Mouse (Mus musculus) bone marrow, adult 2 months (tissue): ENCODE results near the gene Tbc1d1. TPM values are rescaled to one million over a fixed set of nuclear protein-coding genes. Genes with fewer than 3 reads are reported as not detected.
A peak's percentile ranks its signal among the peaks of the same experiment; 100 is the strongest.

Source experiments
- H3K27ac ChIP-seq: fragments of 200-500 bp; 2 replicates; pipeline ENCODE4 v1.5.1; 2012; ENCODE audit warnings: low read depth, mild to moderate bottlenecking, control low read depth, inconsistent platforms, low read length; ENCODE audit not compliant: control insufficient read depth, poor library complexity, insufficient read depth
- H3K4me1 ChIP-seq: fragments of 200-500 bp; 2 replicates; pipeline ENCODE4 v1.6.1; 2011; ENCODE audit warnings: low read length; ENCODE audit not compliant: control insufficient read depth, insufficient read depth
- H3K4me3 ChIP-seq: fragments of 200-500 bp; replicated peaks from 2 replicates; pipeline ENCODE3; 2011; ENCODE audit warnings: mild to moderate bottlenecking, low read depth, low read length, control low read depth; ENCODE audit not compliant: control insufficient read depth
- CTCF ChIP-seq: fragments of 200-500 bp; IDR thresholded peaks from 2 replicates; pipeline ENCODE4 v1.5.1; 2011; ENCODE audit warnings: low read length, control low read depth; ENCODE audit not compliant: control insufficient read depth, insufficient read depth
- POLR2A ChIP-seq: fragments of 200-500 bp; IDR thresholded peaks from 2 replicates; pipeline ENCODE4 v1.6.1; 2011; ENCODE audit warnings: low read depth, mild to moderate bottlenecking, control low read depth, low read length, borderline replicate concordance; ENCODE audit not compliant: control insufficient read depth
- WGBS: fragments of 180-500 bp; shearing (Covaris S2); methylation state at CpG from one replicate; pipeline ENCODE4 v1.1.7; 2018; 5-methylcytosine and 5-hydroxymethylcytosine counted together
- polyA plus RNA-seq: library from polyadenylated mRNA; stranded (reverse); fragments of >200 nt; gene quantifications from 2 replicates; pipeline ENCODE4 v1.2.4, GENCODE M21; 2011; ENCODE audit warnings: low replicate concordance; ENCODE audit not compliant: missing spikeins, insufficient read depth, insufficient read length

Gene Tbc1d1
- polyA plus RNA-seq, 1 experiment = 10.3 TPM

DNA sequence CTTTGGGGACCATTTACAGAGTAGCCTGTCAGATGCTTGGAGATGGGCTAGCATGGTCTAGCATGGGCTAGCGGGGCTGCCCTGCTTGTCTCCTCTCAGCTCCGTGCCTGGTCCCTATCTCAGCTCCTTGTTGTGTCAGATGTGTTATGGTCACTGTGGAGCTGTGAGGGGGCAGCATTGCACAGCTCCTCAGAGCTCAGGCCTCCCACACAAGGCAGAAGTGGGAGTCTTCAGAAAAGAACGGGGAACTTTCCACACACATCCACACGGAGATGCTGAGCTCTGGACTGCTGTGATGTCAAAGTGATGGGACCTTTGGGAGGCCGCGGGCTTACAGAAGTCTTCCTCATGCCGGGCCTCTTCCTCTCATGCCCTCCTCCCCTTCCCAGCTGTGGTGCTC is 140.2 kb downstream of the Tbc1d1 start:
- WGBS = 74% methylated on average over 7 of the region's 7 CpGs
- Histone ChIP-seq H3K27ac (no peak overlapping the region), H3K4me3 (no peak overlapping the region), H3K4me1 (peaks cover 5% of the 10 kb centered on the region; the same call in 1 of the 2 replicates)
- TF ChIP-seq POLR2A (no peak), CTCF (no peak)

DNA sequence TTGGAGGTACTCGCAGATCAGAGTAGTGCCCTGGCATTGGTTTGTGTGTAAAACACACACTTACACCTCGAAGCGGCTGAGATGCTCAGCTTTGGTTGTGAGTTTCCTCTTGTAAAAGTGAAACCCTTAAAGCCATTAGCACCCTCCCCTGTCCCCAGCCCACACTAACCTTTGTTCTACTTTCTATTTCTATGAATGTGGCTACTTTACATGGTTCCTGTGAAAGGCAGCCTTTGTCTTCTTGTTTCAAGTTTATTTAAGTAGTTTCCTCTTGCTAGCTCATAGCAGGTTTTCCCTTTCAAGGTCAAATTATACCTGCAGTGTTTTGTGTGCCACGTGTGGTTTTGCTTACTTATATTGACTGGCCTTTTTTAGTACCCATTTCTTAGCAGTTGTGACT is 141.0 kb downstream of the Tbc1d1 start:
- WGBS = 33% methylated on average over 4 of the region's 4 CpGs
- TF ChIP-seq POLR2A (no peak), CTCF (no peak)
- Histone ChIP-seq H3K4me1 (peaks cover 5% of the 10 kb centered on the region; the same call in 1 of the 2 replicates), H3K4me3 (no peak overlapping the region), H3K27ac (peak overlapping the region; percentile 30; the same call in 1 of the 2 replicates)

DNA sequence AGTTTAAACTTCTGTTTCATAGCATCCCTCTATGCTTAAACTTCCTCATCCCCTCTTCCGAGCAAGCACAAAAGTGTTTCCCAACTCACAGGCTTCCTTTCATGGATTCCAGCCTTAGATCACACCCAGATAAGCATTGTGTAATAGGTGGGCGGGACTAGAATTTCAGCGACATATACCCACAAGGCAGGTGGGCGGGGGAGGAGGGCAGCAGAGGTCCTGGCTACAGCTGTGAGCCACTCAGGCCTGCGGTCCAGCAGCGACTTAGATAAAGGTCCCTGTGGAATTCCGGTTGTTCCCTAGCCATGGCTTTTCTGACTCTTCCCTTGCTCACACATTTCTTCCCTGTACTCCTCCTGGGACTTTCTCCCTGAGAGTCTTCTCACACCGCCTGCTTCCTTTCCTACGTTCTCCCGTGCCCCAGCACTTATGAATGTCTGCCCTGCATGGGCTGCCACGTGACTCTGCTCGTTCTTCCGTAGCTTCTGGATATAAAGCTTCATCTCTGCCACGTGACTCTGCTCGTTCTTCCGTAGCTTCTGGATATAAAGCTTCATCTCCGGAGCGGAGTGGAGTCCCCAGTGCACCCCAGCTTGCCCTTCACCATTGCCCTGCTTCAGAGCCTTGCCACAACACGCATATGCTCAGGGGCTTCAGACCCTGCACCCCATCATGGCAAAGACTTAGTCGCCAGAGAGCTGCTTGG is 142.4 kb downstream of the Tbc1d1 start:
- Histone ChIP-seq H3K27ac (peak overlapping the region; percentile 23), H3K4me1 (peaks cover 5% of the 10 kb centered on the region; the same call in 1 of the 2 replicates), H3K4me3 (no peak overlapping the region)
- WGBS = 47% methylated on average over 20 of the region's 20 CpGs
- TF ChIP-seq POLR2A (no peak), CTCF (no peak)

DNA sequence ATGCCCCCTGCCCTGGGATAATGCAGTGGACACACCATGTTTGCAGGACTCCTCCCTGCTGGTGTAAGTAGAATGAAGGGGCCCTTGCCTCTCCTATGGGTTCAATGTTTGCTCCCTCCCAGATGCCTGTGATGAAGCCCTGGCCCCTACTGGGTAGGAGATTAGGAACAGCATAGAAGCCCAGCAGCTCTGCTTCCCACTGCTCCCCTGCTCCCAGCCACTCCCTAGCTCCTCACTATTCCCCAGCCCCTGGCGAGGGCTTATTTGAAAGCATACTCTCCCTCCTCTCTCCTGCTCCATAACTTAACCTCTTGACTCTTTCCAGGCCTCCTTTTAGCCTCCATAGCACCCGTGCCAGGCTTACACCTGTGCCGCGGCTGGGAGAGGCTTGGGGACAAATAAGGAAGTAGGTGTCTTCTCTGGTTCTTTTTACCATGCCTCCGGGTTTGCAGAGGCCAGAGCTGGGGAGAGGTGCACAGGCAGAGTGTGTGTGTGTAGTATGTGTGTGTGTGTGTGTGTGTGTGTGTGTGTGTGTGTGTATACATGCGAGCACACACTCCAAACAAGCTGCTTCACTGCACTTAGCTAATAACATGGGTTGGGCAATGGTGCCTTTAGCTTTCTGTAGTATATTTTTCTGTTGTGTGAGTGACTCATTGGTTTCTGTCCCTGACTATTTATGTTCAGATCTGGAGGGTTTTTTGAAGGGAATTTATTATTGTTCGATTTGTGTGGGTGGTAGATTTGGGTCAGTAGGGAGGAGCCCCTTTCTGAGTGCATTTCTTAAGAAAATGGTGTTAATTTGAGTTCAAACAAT is 143.6 kb downstream of the Tbc1d1 start:
- H3K4me1 ChIP-seq = peaks cover 5% of the 10 kb centered on the region; the same call in 1 of the 2 replicates
- 22% methylated on average over 7 of the region's 7 CpGs for WGBS
- no peak overlapping the region for H3K27ac ChIP-seq
- no peak overlapping the region for H3K4me3 ChIP-seq
- TF ChIP-seq CTCF (no peak), POLR2A (no peak)

DNA sequence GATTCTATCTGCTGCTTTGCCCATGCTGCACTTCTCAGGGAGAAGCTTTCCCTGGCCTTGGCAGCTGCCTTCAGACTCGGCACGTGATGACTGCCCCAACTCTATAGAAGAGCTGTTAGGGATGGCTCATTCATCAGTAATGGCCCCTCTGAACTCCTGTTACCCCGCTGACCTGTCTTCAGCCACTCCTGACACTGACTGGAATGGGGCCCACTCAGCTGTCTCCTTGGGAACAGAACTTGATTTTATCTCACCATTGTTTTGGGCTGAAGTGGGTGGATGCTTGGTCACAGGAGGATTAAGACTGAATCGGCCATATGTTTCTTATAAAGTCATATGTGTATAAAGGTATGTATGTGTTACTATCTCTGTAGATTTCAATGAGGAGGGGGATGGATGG is 145.1 kb downstream of the Tbc1d1 start:
- Histone ChIP-seq H3K4me3 (no peak overlapping the region), H3K27ac (no peak overlapping the region), H3K4me1 (peaks cover 5% of the 10 kb centered on the region; the same call in 1 of the 2 replicates)
- 82% methylated on average over 4 of the region's 4 CpGs for WGBS
- TF ChIP-seq CTCF (no peak), POLR2A (no peak)

DNA sequence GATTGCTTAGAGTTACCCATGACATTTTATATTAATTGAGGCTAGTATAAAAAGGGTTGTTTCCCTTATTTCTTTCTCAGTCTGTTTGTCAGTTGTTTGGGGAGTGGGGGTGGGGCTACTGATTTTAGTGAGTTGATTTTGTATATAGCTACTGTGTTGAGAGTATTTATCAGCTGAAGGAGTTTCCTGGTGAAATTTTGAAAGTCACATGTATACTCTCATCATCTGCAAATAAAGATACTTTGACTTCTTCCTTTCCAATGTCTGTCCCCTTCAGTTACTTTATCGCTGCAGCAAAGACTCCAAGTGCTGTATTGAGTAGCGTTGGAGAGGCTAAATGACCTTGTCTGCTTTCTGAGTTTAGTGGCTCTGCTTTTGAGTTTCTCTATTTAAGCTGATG is 151.2 kb downstream of the Tbc1d1 start:
- no peaks in the 10 kb centered on the region; the same call in 1 of the 2 replicates for H3K4me1 ChIP-seq
- 93% methylated on average over 2 of the region's 2 CpGs for WGBS
- H3K27ac ChIP-seq = no peak overlapping the region
- TF ChIP-seq CTCF (no peak), POLR2A (no peak)
- no peak overlapping the region for H3K4me3 ChIP-seq

DNA sequence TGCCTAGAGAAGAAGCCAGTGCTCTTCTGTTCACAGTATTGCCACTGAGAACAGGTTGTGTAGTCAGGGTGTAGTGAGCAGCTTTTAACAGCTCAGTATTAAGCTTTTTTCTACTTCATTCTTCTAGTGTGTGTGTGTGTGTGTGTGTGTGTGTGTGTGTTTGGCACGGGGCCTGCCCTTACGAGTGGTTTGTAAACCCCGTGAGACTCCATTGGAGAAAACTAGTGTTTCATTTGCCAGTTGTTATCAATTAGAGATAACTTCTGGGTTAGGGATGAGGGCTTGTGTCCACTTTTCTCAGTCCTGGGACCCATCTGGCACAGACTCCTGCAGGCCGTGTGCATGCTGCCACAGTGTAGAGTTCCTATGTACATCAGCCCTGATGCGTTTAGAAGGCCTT is 156.2 kb downstream of the Tbc1d1 start:
- H3K4me3 ChIP-seq = no peak overlapping the region
- no peaks in the 10 kb centered on the region; the same call in 1 of the 2 replicates for H3K4me1 ChIP-seq
- 82% methylated on average over 5 of the region's 5 CpGs for WGBS
- TF ChIP-seq POLR2A = no peak
- no peak for TF ChIP-seq CTCF
- no peak overlapping the region for H3K27ac ChIP-seq

DNA sequence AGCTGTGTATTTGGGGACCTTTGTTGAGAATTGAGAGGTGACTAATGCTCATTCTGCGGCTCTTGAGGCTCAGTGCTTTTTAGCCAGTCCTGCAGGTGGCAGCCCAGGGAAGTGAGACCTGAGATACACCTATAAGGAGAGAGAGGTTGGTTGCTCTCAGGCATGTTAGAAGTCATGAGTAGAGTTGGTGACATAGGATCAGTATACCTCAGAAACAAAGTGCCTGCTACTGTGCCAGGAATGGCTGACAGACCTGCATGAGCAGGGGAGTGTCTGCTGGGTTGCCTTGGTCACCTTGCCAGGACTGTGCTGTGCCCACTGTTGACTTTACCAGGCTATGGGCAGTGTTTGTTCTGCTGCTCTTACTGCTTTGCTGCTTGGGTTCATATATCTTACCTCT is 157.4 kb downstream of the Tbc1d1 start:
- TF ChIP-seq POLR2A = no peak
- H3K4me3 ChIP-seq = no peak overlapping the region
- H3K4me1 ChIP-seq = no peaks in the 10 kb centered on the region; the same call in 1 of the 2 replicates
- no peak overlapping the region for H3K27ac ChIP-seq
- 90% methylated on average over 1 of the region's 1 CpGs for WGBS
